Comparison of ENCODE assay signal across 8 mouse cellular contexts in the genomic region with DNA sequence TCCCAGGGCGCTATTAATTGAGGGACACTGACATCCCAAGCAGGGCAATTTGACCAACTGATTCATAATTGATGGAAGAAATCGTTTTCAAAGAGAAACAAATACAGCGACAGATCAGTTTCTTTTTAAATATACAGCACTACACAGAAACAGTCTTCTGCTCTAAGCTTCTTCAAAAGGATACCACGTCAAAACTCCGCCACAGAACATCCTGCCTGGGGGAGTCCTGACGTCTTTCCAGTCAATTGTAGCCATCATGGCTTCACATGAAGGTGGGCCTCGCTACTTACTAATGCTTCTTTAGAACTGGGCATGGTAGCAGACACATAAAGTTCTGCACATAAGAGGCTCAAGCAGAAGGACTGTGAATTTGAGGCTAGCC. TPM values are rescaled to one million over a fixed set of nuclear protein-coding genes. Genes with fewer than 3 reads are reported as not detected.
A peak's percentile ranks its signal among the peaks of the same experiment; 100 is the strongest.
DNase-seq lines count a peak whose midpoint lies in the region; ATAC-seq and TF ChIP-seq lines count a peak whose summit lies in the region.

No protein-coding gene starts in this region.

- intact Hi-C loops in left cerebral cortex, postnatal 4 days (cut with DNase I): no loop called here

- H3K4me1 ChIP-seq in erythroblast, embryonic 14.5 days (ENCODE audit: control insufficient read depth): peaks cover 45% of the 10 kb centered on the region
- peaks cover 12% of the 10 kb centered on the region for H3K4me1 ChIP-seq in lung, postnatal 0 days (ENCODE audit: insufficient read depth, low read depth, low read length)
- peaks cover 39% of the 10 kb centered on the region for H3K4me1 ChIP-seq in lung, adult 2 months (ENCODE audit: control insufficient read depth, insufficient read depth, low read length)
- H3K4me1 ChIP-seq in liver, embryonic 12.5 days: peaks cover 75% of the 10 kb centered on the region

- no peak overlapping the region; the same call in 1 of the 2 replicates for H3K9ac ChIP-seq in lung, postnatal 0 days (replicated peaks; ENCODE audit: low read depth)
- peak overlapping the region; percentile 49; the same call in 1 of the 2 replicates for H3K9ac ChIP-seq in liver, embryonic 12.5 days

- no peak for TF ChIP-seq EP300 in lung, postnatal 0 days (IDR thresholded peaks at IDR 0.05)

- TF ChIP-seq POLR2A in lung, adult 2 months (IDR thresholded peaks at IDR 0.05; ENCODE audit: borderline replicate concordance, extremely low read depth, low read depth, low read length): no peak

- H3K4me2 ChIP-seq in lung, postnatal 0 days (replicated peaks; ENCODE audit: low read depth, low read length): no peak overlapping the region
- peak overlapping the region; percentile 69 for H3K4me2 ChIP-seq in liver, embryonic 12.5 days

- no peak for ATAC-seq in erythroblast, adult 5-6 weeks (replicated peaks; ENCODE audit: low FRiP score, poor library complexity, severe bottlenecking)
- ATAC-seq in lung, postnatal 0 days: no peak
- no peak for ATAC-seq in liver, embryonic 12.5 days

- H3K36me3 ChIP-seq in erythroblast, embryonic 14.5 days (ENCODE audit: control insufficient read depth): peaks cover 20% of the 10 kb centered on the region
- H3K36me3 ChIP-seq in lung, postnatal 0 days (ENCODE audit: insufficient read depth, low read length): 0 out of 2 replicates have a peak, but pooled peaks cover 2% of the 10 kb centered on the region
- H3K36me3 ChIP-seq in liver, embryonic 12.5 days: peaks cover 28% of the 10 kb centered on the region

- WGBS in lung, postnatal 0 days: 68% methylated on average over 7 of the region's 7 CpGs
- WGBS in lung, adult 2 months: 40% methylated on average over 7 of the region's 7 CpGs
- WGBS in liver, embryonic 12.5 days (ENCODE audit: insufficient replicate concordance): 43% methylated on average over 7 of the region's 7 CpGs

- H3K9me3 ChIP-seq in erythroblast, embryonic 14.5 days (ENCODE audit: control insufficient read depth, low read length): no peaks in the 10 kb centered on the region
- no peaks in the 10 kb centered on the region for H3K9me3 ChIP-seq in lung, postnatal 0 days (ENCODE audit: low read length)
- H3K9me3 ChIP-seq in liver, embryonic 12.5 days (replicated peaks): no peaks in the 10 kb centered on the region

- H3K27ac ChIP-seq in lung, postnatal 0 days (ENCODE audit: low read length): peak overlapping the region; percentile 84
- peak overlapping the region; percentile 74 for H3K27ac ChIP-seq in liver, embryonic 12.5 days

- peak; percentile 24 for DNase-seq in lung, postnatal 0 days (ENCODE audit: low spot score)
- DNase-seq in lung, adult 2 months: no peak
- DNase-seq in thymus, postnatal 14 days: peak; percentile 61
- DNase-seq in frontal cortex, postnatal 10 days (ENCODE audit: low spot score in 2 of 2): no peak
- no peak for DNase-seq in left cerebral cortex, postnatal 4 days

- no peak for TF ChIP-seq CTCF in lung, postnatal 0 days (IDR thresholded peaks at IDR 0.05)
- TF ChIP-seq CTCF in lung, adult 2 months (IDR thresholded peaks at IDR 0.05; ENCODE audit: insufficient read depth, low read length): no peak

- no peaks in the 10 kb centered on the region for H3K27me3 ChIP-seq in erythroblast, embryonic 14.5 days (ENCODE audit: control insufficient read depth)
- H3K27me3 ChIP-seq in lung, postnatal 0 days (replicated peaks; ENCODE audit: insufficient read depth, low read length): no peaks in the 10 kb centered on the region
- no peaks in the 10 kb centered on the region for H3K27me3 ChIP-seq in liver, embryonic 12.5 days (replicated peaks)

- H3K4me3 ChIP-seq in erythroblast, embryonic 14.5 days (replicated peaks): peak overlapping the region; percentile 56
- H3K4me3 ChIP-seq in lung, postnatal 0 days (ENCODE audit: low read depth, low read length): no peak overlapping the region
- no peak overlapping the region for H3K4me3 ChIP-seq in lung, adult 2 months (replicated peaks; ENCODE audit: extremely low read depth, low read depth, low read length)
- H3K4me3 ChIP-seq in liver, embryonic 12.5 days: peak overlapping the region; percentile 41; the same call in 1 of the 2 replicates

RNA-seq across cellular contexts. Expression of gene Stn1, which starts 26.0 kb away (rescaled TPM):
- polyA plus RNA-seq in erythroblast, embryonic 14.5 days (2012): 0.22 and 0.38 TPM in 2 replicates
- 3.8 TPM in 2 replicates for total RNA-seq in erythroblast, adult 5-6 weeks (2015; ENCODE audit: low replicate concordance)
- total RNA-seq in erythroblast, adult 5-6 weeks (2017; ENCODE audit: low replicate concordance): 7.1 and 8.2 TPM in 2 replicates
- 28.6 and 30.9 TPM in 2 replicates for polyA plus RNA-seq in lung, postnatal 0 days (2015; fragmentation: Nextera tagmentation; extraction: Ambion mirVana)
- polyA plus RNA-seq in lung, adult 2 months (2012; rRNA removed): 19.2 and 21.1 TPM in 2 replicates
- polyA plus RNA-seq in liver, embryonic 12.5 days (2016; fragmentation: Nextera tagmentation; extraction: Ambion mirVana): 17.4 TPM in 2 replicates
- total RNA-seq in left cerebral cortex, postnatal 4 days (2021): 10 to 100 TPM; 28.2 to 30.4 TPM

RNA-seq across cellular contexts. Expression of gene Sh3pxd2a, which starts 47.1 kb away (rescaled TPM):
- 0.10 and 0.13 TPM in 2 replicates for polyA plus RNA-seq in erythroblast, embryonic 14.5 days (2012)
- 0.19 and 1.5 TPM in 2 replicates for total RNA-seq in erythroblast, adult 5-6 weeks (2015; ENCODE audit: low replicate concordance)
- total RNA-seq in erythroblast, adult 5-6 weeks (2017; ENCODE audit: low replicate concordance): 1.1 and 1.4 TPM in 2 replicates
- 5.6 and 6.4 TPM in 2 replicates for polyA plus RNA-seq in lung, postnatal 0 days (2015; fragmentation: Nextera tagmentation; extraction: Ambion mirVana)
- polyA plus RNA-seq in lung, adult 2 months (2012; rRNA removed): 36.9 and 40.9 TPM in 2 replicates
- polyA plus RNA-seq in liver, embryonic 12.5 days (2016; fragmentation: Nextera tagmentation; extraction: Ambion mirVana): 1.1 and 1.6 TPM in 2 replicates
- total RNA-seq in left cerebral cortex, postnatal 4 days (2021): 10 to 100 TPM; 25.0 to 25.1 TPM

Comparison
In these comparisons a context has a peak if more than half of its experiments do, and no peak if none do; other contexts are left out.
1. DNase-seq: peak in lung, postnatal 0 days (single experiment) and thymus, postnatal 14 days (single experiment); none in lung, adult 2 months (single experiment), frontal cortex, postnatal 10 days (0 of 2) and left cerebral cortex, postnatal 4 days (single experiment).
2. H3K4me3 ChIP-seq: peak in erythroblast, embryonic 14.5 days (single experiment) and liver, embryonic 12.5 days (single experiment); none in lung, postnatal 0 days (single experiment) and lung, adult 2 months (single experiment).
3. RNA of gene Stn1, which starts 26.0 kb away (polyA plus RNA-seq): 28.6 to 30.9 TPM in lung, postnatal 0 days, 19.2 to 21.1 TPM in lung, adult 2 months and 17.4 TPM in liver, embryonic 12.5 days; 0.22 to 0.38 TPM in erythroblast, embryonic 14.5 days; every median in the first group is over 10 times any median in the second.